Mouse (Mus musculus) embryonic facial prominence, embryonic 11.5 days (tissue): ENCODE data around the gene Pmvk. TPM values are rescaled to one million over a fixed set of nuclear protein-coding genes. Genes with fewer than 3 reads are reported as not detected.

Experiments used
- ATAC-seq: fragments of 200-750 bp; cut with Nextera tagmentation; replicated peaks from 2 replicates; pipeline ENCODE4 v1.8.0; 2017; ENCODE audit warnings: low read depth; ENCODE audit not compliant: insufficient number of reproducible peaks, low FRiP score, low TSS enrichment
- DNase-seq: peaks from one replicate; pipeline ENCODE4 v3.0.0-alpha.2; 2015; ENCODE audit warnings: low spot score
- H3K27ac ChIP-seq: fragments of 300-500 bp; sonication (generic); replicated peaks from 2 replicates; pipeline ENCODE4 v1.5.1; 2014; ENCODE audit warnings: mild to moderate bottlenecking, low read depth, low read length, control low read depth
- H3K27me3 ChIP-seq: fragments of 300-500 bp; sonication (generic); 2 replicates; pipeline ENCODE4 v1.6.1; 2014; ENCODE audit warnings: mild to moderate bottlenecking, low read length, moderate library complexity, mixed read lengths; ENCODE audit not compliant: control insufficient read depth, insufficient read depth
- H3K36me3 ChIP-seq: fragments of 300-500 bp; sonication (generic); replicated peaks from 2 replicates; pipeline ENCODE4 v1.6.1; 2014; ENCODE audit warnings: low read depth, mild to moderate bottlenecking, low read length, moderate library complexity, mixed read lengths; ENCODE audit not compliant: control insufficient read depth, insufficient read depth
- H3K4me1 ChIP-seq: fragments of 300-500 bp; sonication (generic); 2 replicates; pipeline ENCODE4 v1.6.1; 2014; ENCODE audit warnings: low read length, mixed read lengths; ENCODE audit not compliant: control insufficient read depth, insufficient read depth
- H3K4me2 ChIP-seq: fragments of 300-500 bp; sonication (generic); 2 replicates; pipeline ENCODE4 v1.6.1; 2014; ENCODE audit warnings: low read depth, mild to moderate bottlenecking, control low read depth, low read length, moderate library complexity
- H3K4me3 ChIP-seq: fragments of 300-500 bp; sonication (generic); 2 replicates; pipeline ENCODE4 v1.5.1; 2014; ENCODE audit warnings: low read depth, low read length, control low read depth
- H3K9ac ChIP-seq: fragments of 300-500 bp; sonication (generic); replicated peaks from 2 replicates; pipeline ENCODE4 v1.6.1; 2014; ENCODE audit warnings: mild to moderate bottlenecking, control low read depth, low read length
- H3K9me3 ChIP-seq: fragments of 300-500 bp; sonication (generic); replicated peaks from 2 replicates; pipeline ENCODE4 v1.6.1; 2016; ENCODE audit warnings: mild to moderate bottlenecking, low read length, inconsistent platforms, mixed read lengths; ENCODE audit not compliant: control insufficient read depth
- WGBS: fragments of 180-500 bp; shearing (Covaris S2); extraction: QIAGEN DNeasy Blood & Tissue Kit; methylation state at CpG from one replicate; pipeline ENCODE4 v1.1.7; 2014; 5-methylcytosine and 5-hydroxymethylcytosine counted together
- polyA plus RNA-seq: library from polyadenylated mRNA; unstranded; fragments of >200 nt; fragmentation: Nextera tagmentation; extraction: Ambion mirVana; gene quantifications from 2 replicates; pipeline ENCODE4 v1.2.1, GENCODE M21; 2014

The Pmvk gene
- polyA plus RNA-seq, 1 experiment from 2014 or later: 57.3 TPM

DNA sequence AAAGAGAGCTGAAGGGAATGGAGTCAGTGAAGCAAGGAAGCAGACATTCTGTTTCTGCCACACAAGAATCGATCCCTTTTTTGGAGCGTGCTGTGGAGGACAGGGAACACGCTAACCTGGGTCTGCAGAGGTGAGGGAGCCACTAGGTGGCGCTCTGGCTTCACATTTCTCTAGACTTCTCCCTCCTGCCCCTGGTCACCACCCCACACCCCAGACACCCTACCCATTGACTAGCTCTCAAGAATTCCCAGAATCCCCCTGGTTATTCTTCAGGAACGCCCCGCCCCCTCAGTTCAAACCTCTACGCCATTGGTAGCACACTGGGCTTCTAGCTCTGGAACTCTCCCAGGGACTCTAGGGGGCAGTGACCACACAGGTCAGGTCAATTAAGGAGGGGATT lies 4.8 kb upstream of the Pmvk start:
- H3K4me3 ChIP-seq: no peak overlapping the region
- ATAC-seq (no peak), DNase-seq (peak; percentile 71)
- H3K9me3 ChIP-seq: no peaks in the 10 kb centered on the region
- H3K27me3 ChIP-seq: no peaks in the 10 kb centered on the region
- H3K4me1 ChIP-seq: no peaks in the 10 kb centered on the region
- WGBS: 47% methylated on average over 7 of the region's 7 CpGs
- H3K9ac ChIP-seq: no peak overlapping the region
- no peak overlapping the region for H3K4me2 ChIP-seq
- no peaks in the 10 kb centered on the region for H3K36me3 ChIP-seq
- H3K27ac ChIP-seq: no peak overlapping the region

DNA sequence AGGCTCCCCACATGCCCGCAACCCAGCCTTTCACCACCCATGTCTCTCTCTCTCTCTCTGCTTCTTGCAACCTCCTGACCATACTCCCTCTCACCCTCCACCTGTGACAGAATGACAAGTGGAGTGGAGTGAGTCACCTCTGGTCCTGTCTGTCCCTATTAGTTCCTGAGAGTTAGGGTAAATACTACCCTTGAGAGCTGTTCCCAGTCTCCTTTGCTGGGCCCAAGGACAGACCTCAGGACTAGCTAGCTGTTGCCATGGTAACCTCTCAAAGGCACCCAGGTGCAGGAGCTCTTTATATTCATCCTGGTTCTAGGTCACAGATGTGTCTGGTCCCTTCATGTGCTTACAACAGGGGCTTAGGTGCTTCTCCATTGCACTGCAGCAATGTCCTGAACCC lies 2.4 kb upstream of the Pmvk start:
- 78% methylated on average over 1 of the region's 1 CpGs for whole genome bisulfite sequencing
- Histone ChIP-seq H3K4me3 (no peak overlapping the region), H3K27me3 (no peaks in the 10 kb centered on the region), H3K9me3 (no peaks in the 10 kb centered on the region), H3K4me1 (no peaks in the 10 kb centered on the region), H3K27ac (no peak overlapping the region), H3K36me3 (no peaks in the 10 kb centered on the region), H3K4me2 (no peak overlapping the region), H3K9ac (no peak overlapping the region)
- DNase-seq (peak; percentile 20), ATAC-seq (no peak)

DNA sequence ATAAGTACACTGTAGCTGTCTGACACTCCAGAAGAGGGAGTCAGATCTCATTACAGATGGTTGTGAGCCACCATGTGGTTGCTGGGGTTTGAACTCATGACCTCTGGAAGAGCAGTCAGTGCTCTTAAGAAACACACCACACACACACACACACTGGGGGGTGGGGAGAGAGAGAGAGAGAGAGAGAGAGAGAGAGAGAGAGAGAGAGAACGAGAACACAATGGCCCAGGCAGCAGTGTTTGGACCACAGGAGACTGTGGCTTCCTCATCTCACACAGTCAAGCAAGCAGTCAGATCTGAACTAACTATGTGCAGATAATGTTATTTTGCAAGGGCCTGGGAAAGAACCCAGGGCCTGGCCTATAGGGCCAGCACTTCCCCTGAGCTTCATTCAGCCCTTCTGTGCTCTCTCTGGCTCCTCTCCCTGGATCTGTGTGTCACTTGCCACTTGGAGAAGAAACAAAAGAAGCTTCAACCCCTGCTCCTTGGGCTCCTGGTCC lies 1.5 kb downstream of the Pmvk start:
- Histone ChIP-seq H3K4me3 (no peak overlapping the region), H3K36me3 (no peaks in the 10 kb centered on the region), H3K4me1 (no peaks in the 10 kb centered on the region), H3K9ac (no peak overlapping the region), H3K27ac (no peak overlapping the region), H3K9me3 (no peaks in the 10 kb centered on the region), H3K27me3 (no peaks in the 10 kb centered on the region), H3K4me2 (no peak overlapping the region)
- ATAC-seq: no peak
- DNase-seq: no peak
- WGBS: 70% methylated on average over 1 of the region's 1 CpGs

DNA sequence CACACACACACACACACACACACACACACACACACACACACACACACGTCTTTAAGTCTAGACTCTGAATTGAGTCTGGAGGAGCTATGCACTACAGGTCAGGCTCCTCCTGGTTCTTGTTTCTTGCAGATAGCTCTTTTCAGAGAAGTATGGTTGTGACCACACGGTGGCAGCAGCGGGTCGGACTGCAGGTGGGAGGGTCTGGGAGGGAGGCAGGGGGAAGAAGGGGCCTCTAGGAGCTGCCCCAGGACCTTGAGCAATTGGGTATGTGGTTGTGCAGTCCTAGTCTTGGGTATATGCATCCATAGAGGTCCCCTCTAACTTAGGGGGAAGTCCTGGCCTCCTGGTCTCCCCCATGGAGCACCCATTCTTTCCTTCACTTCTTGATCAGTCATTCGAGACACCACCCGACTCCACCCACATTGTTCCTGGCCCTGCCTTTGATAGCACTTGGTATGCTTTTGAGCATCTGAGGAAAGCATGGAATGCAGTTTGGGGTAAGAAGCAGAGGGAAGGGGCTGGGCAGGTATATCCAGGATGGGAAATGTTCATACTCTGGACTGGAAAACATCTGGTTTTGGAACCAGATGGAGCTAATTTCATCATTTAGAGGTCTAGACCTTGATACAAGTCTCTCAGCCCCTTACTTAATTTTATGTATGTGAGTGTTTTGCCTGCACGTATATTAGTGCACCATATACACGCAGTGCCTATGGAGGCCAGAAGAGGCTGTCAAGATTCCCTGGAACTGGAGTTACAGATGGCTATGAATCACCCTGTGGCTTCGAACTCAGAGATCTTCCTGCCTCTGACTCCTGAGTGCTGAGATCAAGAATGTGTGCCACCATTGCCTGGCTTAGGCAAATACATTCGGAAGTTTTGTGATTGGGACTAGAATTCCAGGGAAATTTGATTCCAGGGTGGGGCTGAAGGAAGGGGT lies 2.7 kb downstream of the Pmvk start:
- H3K4me3 ChIP-seq: no peak overlapping the region
- no peaks in the 10 kb centered on the region for H3K27me3 ChIP-seq

DNA sequence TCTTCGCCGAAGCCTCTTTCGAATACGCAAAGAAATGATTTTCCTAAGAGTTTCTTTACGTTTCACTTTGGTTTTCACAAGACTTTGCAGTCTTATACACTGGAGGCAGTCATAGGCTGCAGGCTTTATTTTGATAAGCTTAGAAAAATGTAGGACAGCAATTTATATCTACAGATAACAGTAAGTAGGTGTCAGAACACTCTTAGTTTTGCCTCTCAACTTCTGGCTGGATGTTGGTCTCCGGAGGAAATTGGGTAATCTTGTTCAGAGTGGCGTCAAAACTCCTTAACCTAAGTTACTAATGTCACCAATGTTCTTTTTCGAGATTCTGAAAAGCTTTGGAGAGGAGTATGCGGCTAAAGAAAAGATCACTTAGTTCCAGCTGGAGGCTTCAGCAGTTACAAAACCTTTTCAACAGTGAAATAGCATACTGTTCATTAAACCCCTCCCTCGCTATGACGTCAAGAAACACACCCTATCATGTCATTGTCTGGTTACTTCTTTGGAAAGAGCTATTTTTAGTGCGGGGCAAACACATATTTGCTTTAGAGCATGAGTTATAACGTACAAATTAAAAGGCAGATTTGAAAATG lies 4.1 kb downstream of the Pmvk start:
- Histone ChIP-seq H3K4me1 (no peaks in the 10 kb centered on the region), H3K27ac (no peak overlapping the region), H3K9me3 (no peaks in the 10 kb centered on the region), H3K9ac (no peak overlapping the region), H3K36me3 (no peaks in the 10 kb centered on the region), H3K27me3 (no peaks in the 10 kb centered on the region), H3K4me2 (peak overlapping the region; percentile 67; the same call in 1 of the 2 replicates), H3K4me3 (peak overlapping the region; percentile 57)
- DNase-seq: no peak
- WGBS: 48% methylated on average over 13 of the region's 13 CpGs
- no peak for ATAC-seq

More for the DNA sequence above, 2.7 kb downstream of the Pmvk start:
- no peak for ATAC-seq
- Histone ChIP-seq H3K9ac (no peak overlapping the region), H3K27ac (no peak overlapping the region), H3K36me3 (no peaks in the 10 kb centered on the region), H3K9me3 (no peaks in the 10 kb centered on the region), H3K4me2 (no peak overlapping the region), H3K4me1 (no peaks in the 10 kb centered on the region)
- peak; percentile 86 for DNase-seq
- 35% methylated on average over 10 of the region's 10 CpGs for WGBS

DNA sequence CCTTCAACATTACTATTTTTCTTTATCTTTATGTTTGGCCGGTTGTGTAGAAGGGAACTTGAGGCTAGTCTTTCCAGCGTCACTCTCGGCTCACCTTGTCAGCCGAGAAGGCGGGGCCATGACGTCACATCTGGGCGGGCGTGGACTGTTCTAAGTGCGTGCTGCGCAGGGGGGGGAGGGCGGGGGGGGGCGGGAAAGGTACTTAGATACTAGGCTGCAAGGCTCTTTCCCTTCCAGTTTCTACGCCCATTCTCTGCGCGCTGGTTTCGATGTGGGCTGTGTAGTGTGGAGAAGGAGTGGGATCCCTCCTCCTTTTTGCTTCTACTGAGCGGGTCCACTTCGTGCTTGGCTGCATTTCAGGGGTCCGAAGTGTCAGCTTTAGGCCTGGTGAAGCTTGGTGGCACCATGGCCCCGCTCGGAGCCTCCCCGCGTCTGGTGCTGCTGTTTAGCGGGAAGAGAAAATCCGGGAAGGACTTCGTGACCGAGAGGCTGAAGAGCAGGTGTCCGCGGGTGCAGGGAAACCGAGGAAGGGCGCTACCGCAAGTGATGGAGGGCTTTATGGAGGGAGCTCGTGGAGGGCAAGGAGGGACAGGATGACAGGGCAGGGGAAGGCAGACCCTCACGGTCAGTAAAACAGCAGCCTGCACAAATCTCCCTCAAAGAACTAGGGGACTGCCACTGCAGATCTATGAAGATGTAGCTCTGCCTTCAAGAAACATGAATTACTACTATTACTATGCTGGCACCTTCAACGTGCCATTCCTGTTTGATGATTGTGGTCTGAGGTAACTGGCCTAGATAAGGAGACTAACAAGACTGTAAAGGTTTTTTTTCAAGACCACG lies 4.8 kb downstream of the Pmvk start:
- ATAC-seq: peak; percentile 86

DNA sequence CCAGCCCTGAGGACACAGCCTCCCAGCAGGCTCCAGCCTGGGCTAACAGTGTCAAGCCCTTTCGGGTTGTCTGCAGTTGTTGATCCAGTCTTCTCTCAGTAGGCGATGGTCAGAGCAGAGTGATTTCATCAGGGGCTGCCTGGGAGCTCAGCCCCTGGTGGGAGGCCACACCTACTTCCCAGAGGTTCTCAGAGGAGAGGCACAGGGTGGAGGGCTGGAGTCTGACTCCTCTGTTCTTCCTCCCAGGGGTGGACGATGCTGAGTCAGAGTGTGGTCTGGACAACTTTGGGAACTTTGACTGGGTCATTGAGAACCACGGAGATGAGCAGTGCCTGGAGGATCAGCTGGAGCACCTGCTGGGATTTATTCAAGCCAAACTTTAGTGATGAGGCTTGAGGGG lies 13.9 kb downstream of the Pmvk start:
- no peak for ATAC-seq
- Histone ChIP-seq H3K4me2 (no peak overlapping the region), H3K27me3 (no peaks in the 10 kb centered on the region), H3K4me3 (no peak overlapping the region), H3K4me1 (no peaks in the 10 kb centered on the region), H3K27ac (no peak overlapping the region), H3K9ac (no peak overlapping the region), H3K9me3 (no peaks in the 10 kb centered on the region), H3K36me3 (no peaks in the 10 kb centered on the region)
- DNase-seq: no peak
- WGBS: 38% methylated on average over 4 of the region's 4 CpGs

More for the DNA sequence above, 4.8 kb downstream of the Pmvk start:
- WGBS: under 1% methylated on average over 34 of the region's 36 CpGs
- Histone ChIP-seq H3K4me2 (peak overlapping the region; percentile 67), H3K27me3 (no peaks in the 10 kb centered on the region), H3K9ac (peak overlapping the region; percentile 70), H3K4me3 (peak overlapping the region; percentile 57), H3K4me1 (no peaks in the 10 kb centered on the region), H3K9me3 (no peaks in the 10 kb centered on the region), H3K27ac (0 out of 2 replicates have a peak overlapping the region, but pooled peaks have one; percentile 66), H3K36me3 (no peaks in the 10 kb centered on the region)
- DNase-seq: peak; percentile 94
